Mouse (Mus musculus) thymus, adult 18-20 months (tissue): ENCODE results near the gene Akirin2.
A peak's percentile ranks its signal among the peaks of the same experiment; 100 is the strongest.
"Not testable (repeated sequence)": the region's sequence is repeated elsewhere in the genome, so short reads cannot be mapped to it uniquely, and the experiment has no call there.

ENCODE experiments used
- DNase-seq, 2 experiments: peaks; one replicate each; pipeline ENCODE4 v3.0.0; 2022; ENCODE audit warnings: mixed read lengths in 2 of 2

Akirin2 gene

DNA sequence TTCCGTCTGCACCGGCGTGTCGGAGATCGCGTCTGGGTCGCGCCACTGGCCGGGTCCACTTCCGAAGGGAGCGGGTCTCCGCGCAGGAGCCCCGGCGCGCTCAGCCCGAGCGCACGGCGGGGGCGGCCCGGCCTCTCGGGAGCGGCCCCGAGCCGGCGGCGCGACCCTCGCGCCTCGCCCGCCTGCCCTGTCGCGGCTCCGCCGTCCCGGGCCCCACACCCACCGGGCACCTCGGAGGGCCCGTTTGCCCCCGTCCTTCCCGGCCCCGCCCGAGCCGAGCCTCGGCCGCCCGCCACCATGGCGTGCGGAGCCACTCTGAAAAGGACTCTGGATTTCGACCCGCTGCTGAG, at the start of gene Akirin2:
Gene Akirin2 (plus strand): TSS at position 190 of the 350 bp plus-strand sequence.
- DNase-seq, result no peak

- no peak for DNase-seq
Observed at GRCm38 (mm10) chr4:34510305-34510704, 40.4 kb upstream of the Akirin2 start.

GRCm38 (mm10) chr4:34522846-34523245, 27.9 kb upstream of the Akirin2 start:
- no peak for DNase-seq

- DNase-seq, result no peak
Observed at GRCm38 (mm10) chr4:34523586-34523985, 27.2 kb upstream of the Akirin2 start.

- no peak for DNase-seq
Observed at GRCm38 (mm10) chr4:34526771-34527170, 24.0 kb upstream of the Akirin2 start.

GRCm38 (mm10) chr4:34528430-34529100, 22.2 kb upstream of the Akirin2 start:
- no peak for DNase-seq

GRCm38 (mm10) chr4:34529379-34529778, 21.4 kb upstream of the Akirin2 start:
- no peak for DNase-seq

DNA sequence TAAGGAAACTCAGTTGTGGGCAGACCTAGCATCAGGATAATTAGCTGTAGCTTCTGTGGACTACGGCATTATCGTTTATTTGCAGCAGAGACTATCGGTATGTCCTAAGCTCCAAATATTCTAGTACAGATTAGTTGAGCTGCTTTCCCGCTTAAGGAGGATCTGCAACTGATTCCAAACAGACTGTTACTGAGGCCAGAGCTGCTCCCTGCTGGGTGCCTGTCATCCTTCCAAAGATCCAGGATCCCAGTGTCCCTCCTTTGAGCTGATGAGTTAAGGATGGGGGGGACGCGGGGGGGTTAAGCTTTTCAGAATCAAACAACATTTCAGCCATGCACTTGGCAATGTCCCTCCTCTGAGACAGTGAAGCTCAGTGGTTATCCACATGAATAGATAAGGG, 20.8 kb upstream of the Akirin2 start:
- DNase-seq, result no peak

- peak; percentile 95 to 96 for DNase-seq
Observed at GRCm38 (mm10) chr4:34549981-34550747, 573 bp upstream of the Akirin2 start.

- DNase-seq, result peak; percentile 52 to 56
Observed at GRCm38 (mm10) chr4:34551098-34551809, 517 bp downstream of the Akirin2 start.

- DNase-seq, result no peak
Observed at GRCm38 (mm10) chr4:34551966-34552365, 1.2 kb downstream of the Akirin2 start.

DNA sequence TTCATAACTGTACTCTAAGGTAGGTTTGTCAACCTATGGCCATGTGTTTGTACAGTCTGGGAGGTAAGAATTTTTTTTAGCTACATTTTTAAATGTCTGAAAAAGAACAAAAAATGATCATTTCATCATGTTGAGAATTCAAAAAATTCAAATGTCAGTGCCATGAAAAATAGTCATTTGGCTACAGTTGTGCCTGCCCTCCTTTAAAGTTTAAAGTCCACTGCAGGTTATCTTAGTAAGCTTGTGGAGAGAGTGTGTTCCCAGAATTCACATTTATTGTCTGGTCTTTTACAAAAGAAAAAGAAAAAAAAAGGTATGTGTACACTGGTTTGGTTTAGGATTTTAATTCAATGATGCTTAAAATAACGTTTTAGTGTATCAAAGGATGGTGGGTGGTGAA, 3.9 kb downstream of the Akirin2 start:
- no peak for DNase-seq

- no peak for DNase-seq
Observed at GRCm38 (mm10) chr4:34555604-34556003, 4.9 kb downstream of the Akirin2 start.

- no peak for DNase-seq
Observed at GRCm38 (mm10) chr4:34556183-34556582, 5.4 kb downstream of the Akirin2 start.

DNA sequence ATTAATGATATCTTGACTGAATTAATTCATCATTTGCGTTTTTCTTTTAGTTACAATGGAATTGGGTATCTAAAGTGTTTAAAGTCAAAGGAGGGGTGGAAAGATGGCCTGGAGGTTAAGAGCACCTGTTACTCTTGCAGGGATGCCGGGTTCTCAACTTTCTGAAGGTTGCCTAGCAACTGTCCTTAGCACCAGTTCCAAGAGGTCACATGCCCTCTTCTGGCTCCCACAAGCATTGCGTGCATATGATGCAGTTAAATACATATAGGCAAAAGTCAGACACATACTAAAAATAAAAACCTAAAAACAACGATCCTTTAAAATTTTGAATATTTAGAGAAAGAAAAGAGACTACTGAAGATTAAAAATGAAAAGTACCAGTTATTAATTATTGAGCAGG, 10.2 kb downstream of the Akirin2 start:
- DNase-seq, result peak; percentile 37 to 44

DNA sequence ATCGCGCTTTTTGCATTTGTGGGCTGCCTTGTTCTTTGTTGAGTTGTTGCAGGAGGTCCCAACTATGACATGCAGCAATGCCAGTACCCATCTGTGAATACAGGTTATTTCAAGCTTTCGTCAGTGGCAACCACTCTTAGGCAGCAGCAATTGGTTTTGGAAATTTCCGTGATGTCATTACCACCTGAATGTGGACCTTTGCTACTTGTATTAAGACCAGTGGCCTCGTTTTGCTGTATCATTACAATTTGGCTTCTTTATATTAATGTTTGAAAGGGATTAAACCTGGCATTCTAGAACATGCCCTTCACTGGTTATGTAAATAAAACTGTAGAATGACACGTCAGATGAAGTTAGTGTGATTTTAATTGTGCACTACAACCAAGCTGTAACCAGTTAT, 15.5 kb downstream of the Akirin2 start:
- no peak for DNase-seq

- no peak for DNase-seq
Observed at GRCm38 (mm10) chr4:34572876-34573275, 22.1 kb downstream of the Akirin2 start.

DNA sequence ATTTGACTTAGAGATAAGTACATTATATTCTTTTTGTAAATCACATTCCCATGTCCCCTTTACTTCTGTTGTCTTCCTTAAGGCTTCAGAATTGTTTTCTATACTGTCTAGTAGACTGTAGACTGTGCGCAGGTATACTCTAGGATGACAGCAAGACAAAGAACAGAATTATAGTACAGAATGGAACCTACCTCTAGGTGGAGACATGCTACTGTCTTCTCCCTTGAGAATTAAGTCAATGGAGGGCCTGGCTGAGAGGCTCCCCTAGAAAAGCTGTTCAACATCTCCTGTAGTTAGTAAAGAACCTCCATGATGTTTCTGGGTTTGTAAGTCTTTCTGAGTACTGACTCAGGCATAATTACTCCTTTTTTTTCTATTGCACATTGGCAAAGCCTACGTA, 26.3 kb downstream of the Akirin2 start:
- no peak for DNase-seq

- DNase-seq, result no peak
Observed at GRCm38 (mm10) chr4:34579215-34579614, 28.5 kb downstream of the Akirin2 start.

- not testable (repeated sequence) for DNase-seq
Observed at GRCm38 (mm10) chr4:34581489-34581888, 30.8 kb downstream of the Akirin2 start.

- DNase-seq, result no peak
Observed at GRCm38 (mm10) chr4:34581990-34582389, 31.3 kb downstream of the Akirin2 start.

- no peak for DNase-seq
Observed at GRCm38 (mm10) chr4:34582476-34582875, 31.7 kb downstream of the Akirin2 start.

DNA sequence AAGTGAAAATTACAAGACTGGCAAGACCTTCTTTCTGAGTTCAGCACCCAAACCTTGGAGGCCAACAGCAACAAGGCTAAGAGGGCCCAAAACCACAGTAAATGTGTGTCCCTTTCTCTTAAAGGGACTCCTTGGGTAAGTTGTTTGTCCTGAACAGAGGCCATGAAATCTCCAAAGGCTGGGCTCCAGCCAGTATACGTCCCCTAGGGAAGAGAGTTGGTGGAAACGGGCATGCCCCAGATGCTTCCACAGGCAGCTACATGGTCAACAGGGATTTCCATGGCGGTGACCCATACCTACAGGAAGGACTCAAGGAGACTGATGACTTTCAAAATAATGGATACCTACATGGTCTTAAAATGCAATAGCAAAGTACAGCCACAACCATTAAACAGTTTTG, 32.7 kb downstream of the Akirin2 start:
- no peak for DNase-seq
